Comparison of ENCODE assay signal across 8 mouse cellular contexts in the genomic region with DNA sequence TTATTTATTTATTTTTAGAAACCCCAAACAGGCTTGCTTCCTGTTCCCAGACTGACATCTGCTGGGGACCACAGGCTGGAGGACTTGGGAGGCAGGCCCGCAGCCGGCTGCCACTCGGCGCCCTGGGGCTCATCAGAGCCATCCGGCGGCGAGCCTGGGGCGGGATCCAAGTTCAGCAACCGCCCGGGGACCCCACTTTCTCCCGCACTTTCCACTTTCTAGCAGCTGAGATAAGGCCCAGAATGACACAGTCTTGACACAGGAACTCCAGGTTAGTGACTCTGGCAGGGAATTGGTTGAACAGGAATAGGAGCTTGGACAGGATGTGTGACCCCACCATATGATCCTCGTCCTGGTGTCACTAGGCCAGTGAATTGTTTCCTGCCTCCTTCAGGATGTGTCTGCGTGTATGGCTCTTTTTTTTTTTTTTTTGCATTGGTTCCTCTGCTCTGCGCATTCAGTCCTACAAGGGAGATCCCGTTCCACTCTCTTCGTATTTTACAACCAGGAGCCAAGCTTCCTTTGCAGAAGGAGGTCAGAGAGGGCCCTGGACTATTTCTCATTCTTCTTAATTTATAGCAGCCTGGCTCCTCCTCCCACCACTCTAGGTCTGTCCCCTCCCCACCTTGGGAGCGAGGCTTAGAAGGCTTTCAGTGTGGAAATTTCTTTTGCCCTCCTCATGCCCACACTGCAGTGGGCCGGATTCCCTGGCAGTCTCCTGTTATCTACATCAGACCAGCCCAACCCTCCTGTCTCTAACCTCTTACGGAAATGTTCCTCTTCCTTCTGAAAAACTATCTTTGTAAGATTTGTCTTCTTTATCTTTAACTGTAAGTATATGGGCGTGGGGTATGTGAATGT.
DNase-seq lines count a peak whose midpoint lies in the region; ATAC-seq lines count a peak whose summit lies in the region.

No protein-coding gene starts in this region.

- no peaks in the 10 kb centered on the region for H3K36me3 ChIP-seq in lung, embryonic 15.5 days

- H3K9ac ChIP-seq in lung, embryonic 15.5 days, result no peak overlapping the region

- no peak for DNase-seq in lung, adult 18-20 months
- DNase-seq in gastrocnemius, postnatal 10 days, result peak; percentile 43
- DNase-seq in kidney, adult 8-10 months, result peak; percentile 8 to 9
- peak; percentile 32 for DNase-seq in lung, postnatal 14 days
- DNase-seq in right cerebral cortex, postnatal 36 days (ENCODE audit: low spot score in 2 of 2), result no peak
- DNase-seq in right cerebral cortex, adult 2 months (ENCODE audit: low spot score in 2 of 2), result no peak
- no peak for DNase-seq in frontal cortex, postnatal 25 days (ENCODE audit: low spot score in 2 of 2)

- WGBS in lung, embryonic 15.5 days, result 30% methylated on average over 20 of the region's 20 CpGs

- ATAC-seq in lung, embryonic 15.5 days (ENCODE audit: borderline replicate concordance, extremely low read depth, low FRiP score, low TSS enrichment), result peak; percentile 66; the same call in 1 of the 2 replicates

- H3K27ac ChIP-seq in lung, embryonic 15.5 days, result peak overlapping the region; percentile 16; the same call in 1 of the 2 replicates

- peak overlapping the region; percentile 18; the same call in 1 of the 2 replicates for H3K4me3 ChIP-seq in lung, embryonic 15.5 days

- H3K4me1 ChIP-seq in lung, embryonic 15.5 days, result peaks cover 9% of the 10 kb centered on the region

- peaks cover 3% of the 10 kb centered on the region; the same call in 1 of the 2 replicates for H3K27me3 ChIP-seq in lung, embryonic 15.5 days

- no peaks in the 10 kb centered on the region for H3K9me3 ChIP-seq in lung, embryonic 15.5 days

- peak overlapping the region; percentile 43 for H3K4me2 ChIP-seq in lung, embryonic 15.5 days

Comparison
In these comparisons a context has a peak if more than half of its experiments do, and no peak if none do; other contexts are left out.
1. DNase-seq: peak in gastrocnemius, postnatal 10 days (single experiment), kidney, adult 8-10 months (2 of 2) and lung, postnatal 14 days (single experiment); none in lung, adult 18-20 months (0 of 2), right cerebral cortex, postnatal 36 days (0 of 2), right cerebral cortex, adult 2 months (0 of 2) and frontal cortex, postnatal 25 days (0 of 2).